Mouse (Mus musculus) MN1 (cell line): ENCODE measurements around the gene Col6a6.

ENCODE experiments used
- DNase-seq: peaks from one replicate; pipeline ENCODE4 v3.0.0-alpha.2; 2016; ENCODE audit warnings: low spot score

Gene Col6a6

GRCm38 (mm10) chr9:105735195-105735594 lies 92.8 kb downstream of the Col6a6 start:
- DNase-seq: no peak

GRCm38 (mm10) chr9:105734651-105735050 lies 93.3 kb downstream of the Col6a6 start:
- DNase-seq: no peak

DNA sequence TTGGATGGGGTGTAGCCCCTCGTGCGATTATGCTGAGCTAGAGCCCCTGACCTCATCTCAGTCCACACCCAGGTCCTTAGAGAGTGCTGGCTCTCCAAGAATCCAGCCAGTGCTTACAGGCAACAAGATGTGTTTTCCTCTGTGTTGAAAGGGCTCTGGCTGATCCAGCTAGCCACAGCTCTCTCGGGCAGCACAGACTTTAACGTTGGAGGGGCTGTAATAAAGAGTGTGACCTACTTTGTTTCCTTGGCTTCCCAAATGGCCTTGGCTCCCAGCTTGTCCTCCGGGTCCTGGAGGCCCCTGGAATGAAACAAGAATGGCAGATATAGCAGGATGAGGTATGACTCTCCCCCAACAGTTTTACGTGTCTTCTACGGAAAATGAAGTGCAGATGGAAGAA lies 96.0 kb downstream of the Col6a6 start:
- DNase-seq: no peak

GRCm38 (mm10) chr9:105720430-105720829 lies 107.5 kb downstream of the Col6a6 start:
- DNase-seq: no peak

DNA sequence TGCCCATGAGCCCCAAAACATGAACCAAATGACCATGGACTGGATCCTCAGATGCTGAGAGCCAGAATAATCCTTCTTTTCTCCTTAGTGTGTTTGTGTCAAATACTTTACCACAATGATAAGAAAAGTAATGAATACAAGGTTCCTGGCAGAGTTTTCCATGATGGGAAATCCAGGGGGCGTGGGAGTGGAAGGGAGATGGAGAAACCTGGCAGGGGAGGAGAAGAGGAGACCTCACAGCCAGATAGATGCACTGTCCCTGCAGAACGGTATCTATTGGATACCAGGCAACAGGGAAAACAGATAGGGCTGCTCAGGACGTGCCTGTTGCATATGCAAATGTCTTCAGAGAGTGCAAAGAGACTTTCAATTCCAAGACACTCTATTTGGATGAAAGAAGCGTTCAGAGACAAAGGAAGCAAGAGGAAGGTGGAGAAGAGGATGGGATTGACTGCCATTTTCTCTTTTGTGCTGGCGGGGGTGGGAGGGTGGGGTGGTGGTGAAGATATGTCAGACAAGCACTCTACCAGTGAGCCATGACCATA lies 108.0 kb downstream of the Col6a6 start:
- no peak for DNase-seq

- no peak for DNase-seq
These were observed 108.6 kb downstream of the Col6a6 start for GRCm38 (mm10) chr9:105719367-105719766.

DNA sequence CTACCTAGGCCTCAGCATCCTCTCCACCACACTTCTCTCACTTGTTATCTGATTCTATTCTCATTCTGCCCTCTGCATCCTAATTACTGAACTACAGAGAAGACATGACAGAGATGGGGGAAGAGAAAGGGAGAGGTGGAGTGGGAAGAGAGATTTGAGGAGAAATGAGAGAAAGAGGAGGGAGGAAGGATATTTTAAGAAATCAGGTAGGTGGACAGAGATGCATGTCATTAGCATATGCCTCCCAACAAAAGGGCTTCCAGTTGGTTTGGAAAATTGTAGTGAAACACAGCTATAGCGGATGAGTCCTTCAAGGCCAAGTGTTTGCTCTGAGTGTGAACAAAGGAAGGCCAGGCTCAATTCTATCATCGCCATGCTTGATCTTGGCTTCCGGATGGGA lies 115.9 kb downstream of the Col6a6 start:
- DNase-seq: no peak

DNA sequence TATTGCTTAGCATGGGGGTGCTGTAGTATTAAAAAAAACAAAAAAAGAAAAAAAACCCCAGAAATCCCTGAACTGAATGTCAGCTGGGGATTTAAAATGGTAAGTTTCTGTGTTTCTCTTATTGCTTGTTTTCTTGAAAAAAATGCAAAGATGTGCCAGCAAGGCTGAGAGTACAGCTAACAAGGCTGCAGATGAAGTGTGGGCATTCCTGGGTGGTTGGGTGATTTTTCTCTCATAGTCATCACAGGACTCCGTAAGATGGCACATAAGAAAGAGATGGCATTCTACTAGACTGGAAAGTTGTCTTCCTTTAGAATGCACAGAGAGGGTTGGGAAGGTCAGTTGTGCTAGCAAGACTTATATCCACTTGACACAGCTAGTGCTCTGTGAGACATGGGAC lies 122.9 kb downstream of the Col6a6 start:
- no peak for DNase-seq

GRCm38 (mm10) chr9:105704226-105704932 lies 123.6 kb downstream of the Col6a6 start:
- DNase-seq: no peak

DNA sequence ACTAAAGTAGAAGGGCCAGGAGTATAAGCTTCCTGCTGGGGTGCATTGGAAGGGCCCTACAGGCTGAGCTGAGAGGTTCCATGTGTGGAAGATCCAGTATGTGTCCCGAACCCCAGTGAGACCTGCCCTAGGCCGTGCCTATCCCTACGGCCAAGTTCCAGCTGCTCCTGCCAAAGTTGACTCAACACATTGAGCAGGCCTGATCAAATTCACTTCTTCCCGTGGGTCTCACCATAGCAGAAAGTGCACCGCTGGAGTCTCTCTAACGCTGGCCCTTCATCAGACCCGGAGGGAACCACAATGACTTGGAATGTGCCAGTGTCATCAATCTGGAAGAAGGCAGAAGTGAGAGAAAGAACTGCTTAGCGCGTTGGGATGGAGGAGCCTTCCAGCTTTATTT lies 126.0 kb downstream of the Col6a6 start:
- DNase-seq: no peak

DNA sequence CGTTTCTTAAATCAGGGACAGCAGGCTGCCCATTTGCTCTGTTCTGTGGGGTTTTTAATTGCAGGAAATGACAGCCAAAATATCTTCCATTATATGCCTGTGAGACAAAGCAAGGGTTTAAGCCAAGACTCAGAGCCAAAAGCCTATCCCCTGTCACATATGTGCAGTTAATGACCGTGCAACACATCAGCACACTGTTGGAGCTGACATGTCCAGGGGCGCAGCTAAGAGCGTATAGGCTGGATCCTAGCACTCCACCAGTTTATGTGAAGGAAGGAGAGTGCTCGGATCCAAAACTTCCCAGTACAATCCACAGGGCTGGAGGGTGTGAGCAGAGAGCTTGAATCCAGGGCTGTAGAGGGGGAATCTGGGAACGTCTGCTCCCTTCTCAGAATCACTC lies 127.3 kb downstream of the Col6a6 start:
- no peak for DNase-seq

- DNase-seq: peak; percentile 30
These were observed 130.1 kb downstream of the Col6a6 start for GRCm38 (mm10) chr9:105697764-105698396.

DNA sequence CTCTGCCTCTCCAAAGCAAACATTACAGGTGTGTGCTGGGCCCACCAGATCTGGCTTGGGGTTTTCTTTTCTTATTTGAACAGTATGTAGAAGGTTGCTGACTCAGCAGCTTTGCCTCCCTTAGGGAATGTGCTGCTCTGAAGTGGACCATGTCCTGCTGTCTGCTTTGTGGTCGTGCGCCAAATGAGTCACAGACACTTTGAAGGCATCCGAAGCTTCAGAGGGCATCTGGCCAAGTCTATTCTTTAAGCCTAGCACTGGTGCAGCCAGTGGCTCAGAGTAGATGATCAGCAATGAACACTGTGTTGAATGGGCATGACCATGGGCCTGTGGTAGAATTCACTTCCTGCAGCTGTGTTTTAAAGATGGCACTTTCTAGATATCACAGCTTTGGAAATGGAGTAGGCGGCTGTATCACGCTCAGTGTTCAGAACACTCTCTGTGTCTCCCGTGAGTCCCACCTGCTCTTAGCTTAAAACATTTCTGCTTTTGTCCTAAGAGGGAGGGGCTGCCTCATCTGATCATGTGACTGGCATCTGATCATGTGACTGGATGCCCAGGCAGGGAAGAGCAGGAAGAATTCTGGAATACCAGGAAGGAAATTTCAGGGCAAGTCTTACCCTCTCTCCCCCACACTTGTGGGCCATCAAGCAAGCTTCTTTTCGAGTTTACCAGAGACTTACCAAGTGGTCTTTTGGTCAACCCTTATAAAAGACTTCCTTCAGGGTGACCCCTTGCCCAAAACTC lies 131.0 kb downstream of the Col6a6 start:
- DNase-seq: peak; percentile 76

- DNase-seq: peak; percentile 12
These were observed 134.1 kb downstream of the Col6a6 start for GRCm38 (mm10) chr9:105693854-105694253.

- DNase-seq: no peak
These were observed 134.9 kb downstream of the Col6a6 start for GRCm38 (mm10) chr9:105693056-105693455.

- DNase-seq: no peak
These were observed 135.5 kb downstream of the Col6a6 start for GRCm38 (mm10) chr9:105692472-105692871.

DNA sequence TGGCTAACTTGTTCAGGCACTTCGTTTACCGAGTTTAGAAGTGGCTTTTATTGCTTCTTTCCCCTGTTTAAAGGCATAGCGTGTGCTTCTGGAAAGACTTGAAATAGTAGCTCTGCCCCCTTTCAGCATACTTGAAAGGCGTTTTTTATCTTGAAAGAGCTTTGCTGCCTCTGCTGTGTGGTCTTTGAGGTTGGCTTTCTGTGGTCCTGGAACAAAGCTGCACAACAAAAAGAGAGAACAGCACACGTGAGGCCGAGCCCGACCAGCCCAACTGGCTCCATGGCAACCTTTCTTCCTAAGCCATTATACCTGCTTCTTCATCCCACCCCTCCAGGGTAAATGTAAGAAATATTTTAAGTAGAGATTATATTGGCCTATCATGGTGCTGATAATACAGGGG lies 138.5 kb downstream of the Col6a6 start:
- no peak for DNase-seq

- no peak for DNase-seq
These were observed 143.3 kb downstream of the Col6a6 start for GRCm38 (mm10) chr9:105684549-105685165.

DNA sequence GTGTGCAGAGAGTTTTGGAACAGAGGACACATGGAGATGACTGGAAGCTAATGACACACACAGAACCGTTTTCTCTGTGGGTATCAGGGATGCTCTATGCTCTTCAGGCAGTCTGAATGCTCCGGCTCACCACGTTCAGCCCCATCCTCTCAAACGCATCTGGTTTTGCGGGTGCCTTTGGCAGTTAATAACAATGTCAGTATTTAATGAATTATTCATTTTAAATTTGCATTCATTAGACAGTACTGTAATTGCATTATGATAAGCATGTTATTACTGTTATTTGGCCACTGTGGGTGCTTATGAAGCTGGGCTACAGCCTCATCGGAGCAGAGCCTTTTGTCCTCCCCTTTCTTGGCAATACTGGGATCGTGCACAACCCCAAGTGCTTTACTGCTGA lies 146.6 kb downstream of the Col6a6 start:
- no peak for DNase-seq

DNA sequence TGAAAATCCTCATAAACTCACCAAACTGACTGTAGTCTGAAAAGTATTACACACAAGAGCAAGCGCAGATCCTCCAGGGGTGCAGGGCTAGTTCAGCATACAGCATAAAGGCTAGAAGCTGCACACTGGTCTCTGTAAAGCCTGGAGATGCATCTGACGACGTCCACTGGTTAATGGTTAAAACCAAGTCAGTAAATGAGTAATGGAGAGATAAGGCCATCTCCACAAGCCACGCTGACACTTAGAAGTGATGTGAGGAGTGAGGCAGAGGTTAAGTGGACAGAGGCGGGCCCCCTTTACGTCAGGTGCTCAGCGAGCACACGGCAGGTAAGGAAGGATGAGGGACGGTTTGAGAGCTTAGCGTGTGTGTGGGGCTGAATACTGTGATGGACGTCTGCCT lies 152.0 kb downstream of the Col6a6 start:
- no peak for DNase-seq

- no peak for DNase-seq
These were observed 155.9 kb downstream of the Col6a6 start for GRCm38 (mm10) chr9:105672032-105672431.

- no peak for DNase-seq
These were observed 157.0 kb downstream of the Col6a6 start for GRCm38 (mm10) chr9:105670916-105671315.
